Mouse (Mus musculus) forebrain, postnatal 0 days (tissue): ENCODE data around the gene Tlk2. TPM values are rescaled to one million over a fixed set of nuclear protein-coding genes. Genes with fewer than 3 reads are reported as not detected.

Experiments used
- ATAC-seq: fragments of 200-750 bp; cut with Nextera tagmentation; 2 replicates; pipeline ENCODE4 v1.8.0; 2017; ENCODE audit warnings: mild to moderate bottlenecking, moderate library complexity
- DNase-seq: peaks from one replicate; pipeline ENCODE4 v3.0.0-alpha.2; 2015
- H3K27ac ChIP-seq: fragments of 300-500 bp; sonication (generic); 2 replicates; pipeline ENCODE4 v1.5.1; 2014; ENCODE audit warnings: low read depth, mild to moderate bottlenecking, antibody characterized with exemption, low read length, moderate library complexity, mixed read lengths
- H3K27me3 ChIP-seq: fragments of 300-500 bp; sonication (generic); 2 replicates; pipeline ENCODE4 v1.6.1; 2014; ENCODE audit warnings: mild to moderate bottlenecking, low read length, mixed read lengths; ENCODE audit not compliant: insufficient read depth
- H3K36me3 ChIP-seq: fragments of 300-500 bp; sonication (generic); 2 replicates; pipeline ENCODE4 v1.6.1; 2014; ENCODE audit warnings: mild to moderate bottlenecking, moderate library complexity; ENCODE audit not compliant: insufficient read depth
- H3K4me1 ChIP-seq: fragments of 300-500 bp; sonication (generic); 2 replicates; pipeline ENCODE4 v1.6.1; 2014; ENCODE audit warnings: antibody characterized with exemption; ENCODE audit not compliant: insufficient read depth
- H3K4me2 ChIP-seq: fragments of 300-500 bp; sonication (generic); 2 replicates; pipeline ENCODE4 v1.6.1; 2014; ENCODE audit warnings: low read depth, mild to moderate bottlenecking, moderate library complexity
- H3K4me3 ChIP-seq: fragments of 300-500 bp; sonication (generic); 2 replicates; pipeline ENCODE4 v1.5.1; 2014; ENCODE audit warnings: low read depth, low read length, mixed read lengths
- H3K9ac ChIP-seq: fragments of 300-500 bp; sonication (generic); 2 replicates; pipeline ENCODE4 v1.6.1; 2014; ENCODE audit warnings: mild to moderate bottlenecking
- H3K9me3 ChIP-seq: fragments of 300-500 bp; sonication (generic); 2 replicates; pipeline ENCODE4 v1.6.1; 2016; ENCODE audit warnings: low read length
- CTCF ChIP-seq: sonication (generic); IDR thresholded peaks from 2 replicates; pipeline ENCODE4 v1.5.1; 2016; ENCODE audit warnings: antibody characterized with exemption, control low read depth, low read depth
- WGBS: fragments of 180-500 bp; shearing (Covaris S2); extraction: QIAGEN DNeasy Blood & Tissue Kit; methylation state at CpG from one replicate; pipeline ENCODE4 v1.1.7; 2014; 5-methylcytosine and 5-hydroxymethylcytosine counted together
- polyA plus RNA-seq: library from polyadenylated mRNA; unstranded; fragments of >200 nt; fragmentation: Nextera tagmentation; extraction: Ambion mirVana; gene quantifications from 2 replicates; pipeline ENCODE4 v1.2.1, GENCODE M21; 2015
- total RNA-seq: library from RNA; depleted of rRNA; stranded (reverse); fragments of >200 nt; gene quantifications from 2 replicates; pipeline ENCODE4 v1.2.3, GENCODE M21; 2014

Tlk2 gene
- total and polyA plus RNA-seq, 2 experiments from 2014 or later: 13.9 to 94.0 TPM

DNA sequence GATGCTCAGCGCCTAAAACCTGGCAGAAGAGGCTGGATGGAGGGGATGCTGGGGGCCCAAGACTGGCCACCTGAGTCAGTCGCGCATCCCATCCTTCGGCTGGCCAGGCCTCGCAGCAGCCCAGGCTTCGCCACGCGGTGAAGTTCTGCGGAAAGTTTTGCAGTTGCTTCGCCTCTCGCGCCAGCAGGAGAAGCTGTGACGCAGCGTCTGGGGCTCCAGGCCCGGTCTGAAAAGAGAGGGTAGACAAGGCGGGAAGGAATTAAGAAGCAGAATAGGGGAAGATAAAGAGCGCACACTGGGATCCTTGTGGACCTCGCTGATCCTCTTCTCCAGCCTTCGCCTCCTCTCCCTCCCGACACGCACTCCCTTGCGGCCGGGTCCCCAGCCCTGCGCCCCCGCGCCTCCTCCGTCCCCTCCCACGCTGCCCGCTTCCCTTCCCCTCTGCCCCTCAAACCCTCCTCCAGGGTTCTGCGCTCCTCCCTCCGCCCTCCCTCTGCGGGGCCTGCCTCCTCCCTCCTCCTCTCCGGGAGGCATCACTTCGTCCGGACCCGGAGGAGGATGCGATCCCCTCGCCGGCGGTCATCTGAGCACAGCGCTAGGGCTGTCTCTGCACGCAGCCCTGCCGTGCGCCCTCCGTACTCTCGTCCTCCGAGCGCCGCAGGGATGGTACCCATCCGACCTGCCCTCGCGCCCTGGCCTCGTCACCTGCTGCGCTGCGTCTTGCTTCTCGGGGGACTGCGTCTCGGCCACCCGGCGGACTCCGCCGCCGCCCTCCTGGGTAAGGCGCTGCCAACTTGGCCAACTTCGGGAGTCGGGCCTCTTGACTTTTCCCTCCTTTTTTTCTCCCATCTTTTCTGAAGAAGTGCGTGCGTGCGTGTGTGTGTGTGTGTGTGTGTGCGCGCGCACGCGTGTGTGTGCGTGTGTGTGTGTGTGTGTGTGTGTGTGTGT, 113.8 kb downstream of the Tlk2 start, which contains the start of gene Mrc2:
Gene Mrc2 (plus strand): TSS at position 520 of the 948 bp plus-strand sequence.
- peak within 1 kb of the TSS; percentile 99 for H3K4me2 ChIP-seq
- no peaks in the 10 kb centered on the region for H3K4me1 ChIP-seq
- H3K4me3 ChIP-seq: peak within 1 kb of the TSS; percentile 49
- WGBS: under 1% methylated on average over 73 of the region's 75 CpGs
- 0 out of 2 replicates have a peak within 1 kb of the TSS, but pooled peaks have one; percentile 4 for H3K27ac ChIP-seq
- peaks cover 7% of the 10 kb centered on the region; the same call in 1 of the 2 replicates for H3K36me3 ChIP-seq
- TF ChIP-seq CTCF: peak; percentile 24; the same call in 1 of the 2 replicates
- peak within 1 kb of the TSS; percentile 43 for H3K9ac ChIP-seq
- no peaks in the 10 kb centered on the region for H3K27me3 ChIP-seq
- no peaks in the 10 kb centered on the region for H3K9me3 ChIP-seq
- ATAC-seq (peak; percentile 77), DNase-seq (peak; percentile 70)

- no peak overlapping the region for H3K9ac ChIP-seq
- TF ChIP-seq CTCF: no peak
- ATAC-seq: peak; percentile 25; the same call in 1 of the 2 replicates
Observed at GRCm38 (mm10) chr11:105293101-105293581, 114.5 kb downstream of the Tlk2 start.

DNA sequence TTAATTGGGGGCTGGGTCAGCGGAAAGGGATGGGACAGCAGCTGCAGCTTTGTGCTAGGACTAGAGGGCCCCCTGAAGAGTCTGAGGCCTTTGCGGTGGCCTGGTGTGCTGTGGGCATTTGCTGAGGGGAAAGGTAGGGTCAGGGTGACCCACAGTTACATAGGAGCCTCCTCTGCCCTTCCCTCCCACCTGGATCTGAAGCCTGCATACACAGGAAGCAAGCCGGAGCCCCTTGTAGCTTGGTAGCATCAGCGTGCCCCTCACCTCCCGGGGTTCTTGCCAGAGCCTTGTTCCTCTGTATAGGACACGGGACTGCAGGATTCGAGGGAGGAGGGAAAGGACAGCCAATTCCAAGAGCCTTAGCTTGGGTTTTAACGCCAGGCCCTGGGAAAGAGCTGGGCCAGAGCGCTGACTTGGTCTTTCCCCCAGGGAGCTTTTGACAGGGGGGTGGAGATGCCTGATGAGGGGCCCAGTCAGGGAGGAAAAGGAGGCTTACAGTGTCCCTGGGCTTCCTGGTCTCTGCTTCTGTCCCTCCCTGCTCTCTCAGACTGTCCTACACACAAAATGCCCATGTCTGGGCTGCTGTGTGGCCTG, 115.4 kb downstream of the Tlk2 start:
- 14% methylated on average over 9 of the region's 9 CpGs for WGBS
- TF ChIP-seq CTCF: no peak
- no peak overlapping the region for H3K4me3 ChIP-seq
- H3K9me3 ChIP-seq: no peaks in the 10 kb centered on the region
- H3K27ac ChIP-seq: no peak overlapping the region
- 0 out of 2 replicates have a peak, but pooled peaks cover 2% of the 10 kb centered on the region for H3K36me3 ChIP-seq
- H3K27me3 ChIP-seq: no peaks in the 10 kb centered on the region
- H3K4me2 ChIP-seq: peak overlapping the region; percentile 99; the same call in 1 of the 2 replicates
- no peaks in the 10 kb centered on the region for H3K4me1 ChIP-seq
- DNase-seq: no peak
- H3K9ac ChIP-seq: no peak overlapping the region
- ATAC-seq: no peak

More at GRCm38 (mm10) chr11:105293101-105293581, 114.5 kb downstream of the Tlk2 start:
- Histone ChIP-seq H3K4me1 (no peaks in the 10 kb centered on the region), H3K27ac (no peak overlapping the region), H3K9me3 (no peaks in the 10 kb centered on the region), H3K4me2 (peak overlapping the region; percentile 99), H3K4me3 (peak overlapping the region; percentile 49), H3K27me3 (no peaks in the 10 kb centered on the region), H3K36me3 (peaks cover 5% of the 10 kb centered on the region; the same call in 1 of the 2 replicates)
- WGBS: 2% methylated on average over 26 of the region's 26 CpGs
- DNase-seq: peak; percentile 33

- Histone ChIP-seq H3K4me3 (no peak overlapping the region), H3K9ac (no peak overlapping the region), H3K4me2 (no peak overlapping the region), H3K36me3 (0 out of 2 replicates have a peak, but pooled peaks cover 2% of the 10 kb centered on the region), H3K9me3 (no peaks in the 10 kb centered on the region), H3K27ac (no peak overlapping the region), H3K27me3 (no peaks in the 10 kb centered on the region), H3K4me1 (no peaks in the 10 kb centered on the region)
- WGBS: 89% methylated on average over 10 of the region's 10 CpGs
- no peak for ATAC-seq
- no peak for DNase-seq
- TF ChIP-seq CTCF: no peak
Observed at GRCm38 (mm10) chr11:105296084-105296483, 117.5 kb downstream of the Tlk2 start.

- Histone ChIP-seq H3K9ac (no peak overlapping the region), H3K27ac (no peak overlapping the region), H3K27me3 (no peaks in the 10 kb centered on the region), H3K4me3 (no peak overlapping the region), H3K9me3 (no peaks in the 10 kb centered on the region), H3K36me3 (no peaks in the 10 kb centered on the region), H3K4me1 (peaks cover 5% of the 10 kb centered on the region), H3K4me2 (no peak overlapping the region)
- WGBS: 85% methylated on average over 7 of the region's 7 CpGs
- TF ChIP-seq CTCF: no peak
- DNase-seq: no peak
- ATAC-seq: no peak
Observed at GRCm38 (mm10) chr11:105310197-105310596, 131.6 kb downstream of the Tlk2 start.

- no peak overlapping the region for H3K4me2 ChIP-seq
- no peak for TF ChIP-seq CTCF
- H3K27ac ChIP-seq: no peak overlapping the region
- H3K4me1 ChIP-seq: peaks cover 5% of the 10 kb centered on the region
- 87% methylated on average over 24 of the region's 24 CpGs for WGBS
- H3K36me3 ChIP-seq: no peaks in the 10 kb centered on the region
- DNase-seq (no peak), ATAC-seq (no peak)
- H3K27me3 ChIP-seq: no peaks in the 10 kb centered on the region
- no peak overlapping the region for H3K4me3 ChIP-seq
- no peak overlapping the region for H3K9ac ChIP-seq
- H3K9me3 ChIP-seq: no peaks in the 10 kb centered on the region
Observed at GRCm38 (mm10) chr11:105311291-105311975, 132.8 kb downstream of the Tlk2 start.
